Mouse (Mus musculus) liver, postnatal 0 days (tissue): ENCODE results near the gene Slamf1.

ENCODE experiments used
- CTCF ChIP-seq: sonication (generic); IDR thresholded peaks from 2 replicates; pipeline ENCODE4 v1.5.1; 2016; ENCODE audit warnings: antibody characterized with exemption, low read depth
- EP300 ChIP-seq: IDR thresholded peaks from 2 replicates; pipeline ENCODE4 v1.6.1; 2016; ENCODE audit warnings: antibody characterized with exemption, low read depth, mild to moderate bottlenecking

- no peak for TF ChIP-seq EP300
- peak; percentile 50 for TF ChIP-seq CTCF
Observed at GRCm38 (mm10) chr1:171827674-171828073, 60.7 kb downstream of the Slamf1 start.
